Mouse (Mus musculus): ENCODE results near the gene Toe1. TPM values are rescaled to one million over a fixed set of nuclear protein-coding genes. Genes with fewer than 3 reads are reported as not detected.

Gene Toe1
- polyA plus RNA-seq, 1 experiment from 2014 or later: 36.1 TPM

DNA sequence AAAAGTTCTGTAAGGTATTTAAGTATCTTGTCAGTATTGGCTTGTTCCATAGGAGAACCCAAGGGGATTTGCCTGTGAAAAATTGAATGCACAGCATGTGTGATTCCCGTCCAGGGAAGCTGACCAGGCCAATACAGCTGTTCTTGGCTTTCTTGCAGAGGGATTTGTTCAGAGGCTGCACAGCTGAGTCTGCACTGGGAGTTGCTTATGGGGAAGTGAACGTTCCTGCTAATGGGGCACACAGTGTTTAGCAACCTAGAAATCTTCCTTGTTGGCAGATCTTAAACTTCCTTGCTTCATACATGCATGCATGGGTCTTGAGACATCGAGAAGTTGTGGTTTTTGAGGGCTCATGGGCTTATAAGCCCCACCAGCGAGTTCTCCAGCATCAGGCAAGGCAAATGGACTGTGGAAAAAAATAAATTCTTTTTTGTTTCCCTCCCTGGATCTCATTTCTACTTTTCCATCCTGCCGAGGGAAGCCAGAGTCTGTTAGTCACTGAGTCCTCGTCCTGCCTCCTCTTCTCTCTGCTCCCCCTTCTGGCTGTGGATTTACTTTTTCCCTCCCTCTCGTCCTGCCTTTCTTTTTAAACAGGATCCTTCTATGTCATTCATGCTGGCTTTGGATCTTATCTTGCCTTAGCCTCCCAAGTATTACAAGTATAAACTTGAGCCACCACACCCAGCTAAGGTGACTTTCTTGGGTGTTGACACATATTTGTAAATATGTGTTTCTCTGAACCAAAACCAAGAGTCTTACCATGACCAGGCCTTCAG lies 19.3 kb downstream of the Toe1 start:
- DNase-seq (ENCODE audit: low spot score): peak; percentile 19

GRCm38 (mm10) chr4:116786587-116786986 lies 20.9 kb downstream of the Toe1 start:
- ATAC-seq (replicated peaks; ENCODE audit: insufficient number of reproducible peaks, low FRiP score, low TSS enrichment, low read depth) (no peak), DNase-seq (ENCODE audit: low spot score) (no peak)
- Histone ChIP-seq H3K9me3 (replicated peaks; ENCODE audit: control insufficient read depth, low read length) (no peaks in the 10 kb centered on the region), H3K27ac (replicated peaks; ENCODE audit: low read depth, low read length) (no peak overlapping the region), H3K4me2 (ENCODE audit: low read depth, low read length) (no peak overlapping the region), H3K4me1 (ENCODE audit: control insufficient read depth, insufficient read depth, low read length) (no peaks in the 10 kb centered on the region), H3K36me3 (replicated peaks; ENCODE audit: control insufficient read depth, insufficient read depth, low read depth, low read length) (no peaks in the 10 kb centered on the region), H3K27me3 (ENCODE audit: control insufficient read depth, insufficient read depth, low read length) (no peaks in the 10 kb centered on the region), H3K9ac (replicated peaks; ENCODE audit: low read length) (no peak overlapping the region), H3K4me3 (ENCODE audit: low read depth, low read length) (no peak overlapping the region)
- 100% methylated on average over 1 of the region's 1 CpGs for WGBS

More for the DNA sequence above, 19.3 kb downstream of the Toe1 start:
- Histone ChIP-seq H3K4me2 (ENCODE audit: low read depth, low read length) (no peak overlapping the region), H3K9me3 (replicated peaks; ENCODE audit: control insufficient read depth, low read length) (no peaks in the 10 kb centered on the region), H3K27ac (replicated peaks; ENCODE audit: low read depth, low read length) (no peak overlapping the region), H3K4me1 (ENCODE audit: control insufficient read depth, insufficient read depth, low read length) (no peaks in the 10 kb centered on the region), H3K36me3 (replicated peaks; ENCODE audit: control insufficient read depth, insufficient read depth, low read depth, low read length) (no peaks in the 10 kb centered on the region), H3K4me3 (ENCODE audit: low read depth, low read length) (no peak overlapping the region), H3K9ac (replicated peaks; ENCODE audit: low read length) (no peak overlapping the region), H3K27me3 (ENCODE audit: control insufficient read depth, insufficient read depth, low read length) (no peaks in the 10 kb centered on the region)
- ATAC-seq (replicated peaks; ENCODE audit: insufficient number of reproducible peaks, low FRiP score, low TSS enrichment, low read depth): no peak
- 41% methylated on average over 7 of the region's 7 CpGs for WGBS

DNA sequence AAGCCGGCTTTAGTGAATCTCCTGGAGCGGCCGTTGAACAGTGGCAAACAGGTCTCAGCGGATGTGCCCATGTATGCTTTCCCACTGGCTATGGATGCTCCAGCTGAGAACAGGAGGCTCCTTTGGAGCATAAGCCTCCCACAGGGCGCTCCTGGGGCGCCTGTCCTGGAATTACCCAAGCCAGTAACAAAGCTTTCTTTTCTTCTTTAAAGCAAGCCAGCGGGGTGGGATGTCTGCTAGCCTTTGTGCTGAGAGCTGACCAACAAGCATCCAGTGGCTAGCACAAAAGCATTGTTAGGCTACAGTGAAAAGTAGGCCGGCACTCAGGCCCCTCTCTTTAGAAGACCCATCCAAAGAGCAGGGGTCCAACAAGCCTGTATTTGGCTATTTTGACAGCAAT lies 25.3 kb downstream of the Toe1 start:
- H3K4me1 ChIP-seq (ENCODE audit: control insufficient read depth, insufficient read depth, low read length): no peaks in the 10 kb centered on the region
- no peaks in the 10 kb centered on the region for H3K27me3 ChIP-seq (ENCODE audit: control insufficient read depth, insufficient read depth, low read length)
- ATAC-seq (replicated peaks; ENCODE audit: insufficient number of reproducible peaks, low FRiP score, low TSS enrichment, low read depth) (no peak), DNase-seq (ENCODE audit: low spot score) (peak; percentile 1)
- no peak overlapping the region for H3K27ac ChIP-seq (replicated peaks; ENCODE audit: low read depth, low read length)
- H3K36me3 ChIP-seq (replicated peaks; ENCODE audit: control insufficient read depth, insufficient read depth, low read depth, low read length): no peaks in the 10 kb centered on the region
- no peak overlapping the region for H3K4me2 ChIP-seq (ENCODE audit: low read depth, low read length)
- H3K9ac ChIP-seq (replicated peaks; ENCODE audit: low read length): no peak overlapping the region
- H3K4me3 ChIP-seq (ENCODE audit: low read depth, low read length): no peak overlapping the region
- H3K9me3 ChIP-seq (replicated peaks; ENCODE audit: control insufficient read depth, low read length): no peaks in the 10 kb centered on the region
- 14% methylated on average over 8 of the region's 8 CpGs for WGBS

- Histone ChIP-seq H3K4me3 (ENCODE audit: low read depth, low read length) (no peak overlapping the region), H3K36me3 (replicated peaks; ENCODE audit: control insufficient read depth, insufficient read depth, low read depth, low read length) (no peaks in the 10 kb centered on the region), H3K9ac (replicated peaks; ENCODE audit: low read length) (no peak overlapping the region), H3K4me2 (ENCODE audit: low read depth, low read length) (no peak overlapping the region), H3K4me1 (ENCODE audit: control insufficient read depth, insufficient read depth, low read length) (no peaks in the 10 kb centered on the region), H3K27me3 (ENCODE audit: control insufficient read depth, insufficient read depth, low read length) (no peaks in the 10 kb centered on the region), H3K27ac (replicated peaks; ENCODE audit: low read depth, low read length) (no peak overlapping the region), H3K9me3 (replicated peaks; ENCODE audit: control insufficient read depth, low read length) (no peaks in the 10 kb centered on the region)
- ATAC-seq (replicated peaks; ENCODE audit: insufficient number of reproducible peaks, low FRiP score, low TSS enrichment, low read depth) (no peak), DNase-seq (ENCODE audit: low spot score) (no peak)
- WGBS: 66% methylated on average over 2 of the region's 2 CpGs
These were observed 26.1 kb downstream of the Toe1 start for GRCm38 (mm10) chr4:116781366-116781765.

GRCm38 (mm10) chr4:116780541-116780940 lies 26.9 kb downstream of the Toe1 start:
- no peaks in the 10 kb centered on the region for H3K27me3 ChIP-seq (ENCODE audit: control insufficient read depth, insufficient read depth, low read length)
- H3K4me2 ChIP-seq (ENCODE audit: low read depth, low read length): no peak overlapping the region
- WGBS: 76% methylated on average over 2 of the region's 2 CpGs
- no peak for ATAC-seq (replicated peaks; ENCODE audit: insufficient number of reproducible peaks, low FRiP score, low TSS enrichment, low read depth)
- H3K4me3 ChIP-seq (ENCODE audit: low read depth, low read length): no peak overlapping the region
- no peaks in the 10 kb centered on the region for H3K4me1 ChIP-seq (ENCODE audit: control insufficient read depth, insufficient read depth, low read length)
- no peaks in the 10 kb centered on the region for H3K36me3 ChIP-seq (replicated peaks; ENCODE audit: control insufficient read depth, insufficient read depth, low read depth, low read length)
- no peaks in the 10 kb centered on the region for H3K9me3 ChIP-seq (replicated peaks; ENCODE audit: control insufficient read depth, low read length)
- no peak overlapping the region for H3K27ac ChIP-seq (replicated peaks; ENCODE audit: low read depth, low read length)
- H3K9ac ChIP-seq (replicated peaks; ENCODE audit: low read length): no peak overlapping the region
- no peak for DNase-seq (ENCODE audit: low spot score)

DNA sequence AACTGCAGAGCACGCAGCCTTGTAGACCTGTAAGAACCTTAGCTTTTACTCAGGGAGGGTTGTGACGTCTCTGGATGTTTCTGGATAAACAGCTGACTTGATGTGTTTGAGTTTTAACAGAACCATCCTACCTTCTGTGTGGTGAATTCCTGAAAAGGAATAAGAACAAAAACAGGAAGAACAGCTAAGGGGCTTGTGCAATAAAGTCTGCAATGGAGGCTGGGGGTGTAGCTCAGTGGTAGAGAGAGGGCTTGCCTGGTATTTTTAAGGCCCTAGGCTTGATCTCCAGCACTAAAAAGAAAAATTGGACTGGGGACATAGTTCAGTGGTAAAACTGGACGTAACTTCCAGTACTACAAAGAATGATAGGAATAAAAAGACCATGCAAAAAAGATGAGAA lies 30.4 kb downstream of the Toe1 start:
- Histone ChIP-seq H3K4me3 (ENCODE audit: low read depth, low read length) (no peak overlapping the region), H3K27ac (replicated peaks; ENCODE audit: low read depth, low read length) (no peak overlapping the region), H3K9me3 (replicated peaks; ENCODE audit: control insufficient read depth, low read length) (no peaks in the 10 kb centered on the region), H3K36me3 (replicated peaks; ENCODE audit: control insufficient read depth, insufficient read depth, low read depth, low read length) (no peaks in the 10 kb centered on the region), H3K9ac (replicated peaks; ENCODE audit: low read length) (no peak overlapping the region), H3K4me2 (ENCODE audit: low read depth, low read length) (no peak overlapping the region), H3K4me1 (ENCODE audit: control insufficient read depth, insufficient read depth, low read length) (no peaks in the 10 kb centered on the region), H3K27me3 (ENCODE audit: control insufficient read depth, insufficient read depth, low read length) (no peaks in the 10 kb centered on the region)
- DNase-seq (ENCODE audit: low spot score) (no peak), ATAC-seq (replicated peaks; ENCODE audit: insufficient number of reproducible peaks, low FRiP score, low TSS enrichment, low read depth) (no peak)
- WGBS: 90% methylated on average over 3 of the region's 3 CpGs

DNA sequence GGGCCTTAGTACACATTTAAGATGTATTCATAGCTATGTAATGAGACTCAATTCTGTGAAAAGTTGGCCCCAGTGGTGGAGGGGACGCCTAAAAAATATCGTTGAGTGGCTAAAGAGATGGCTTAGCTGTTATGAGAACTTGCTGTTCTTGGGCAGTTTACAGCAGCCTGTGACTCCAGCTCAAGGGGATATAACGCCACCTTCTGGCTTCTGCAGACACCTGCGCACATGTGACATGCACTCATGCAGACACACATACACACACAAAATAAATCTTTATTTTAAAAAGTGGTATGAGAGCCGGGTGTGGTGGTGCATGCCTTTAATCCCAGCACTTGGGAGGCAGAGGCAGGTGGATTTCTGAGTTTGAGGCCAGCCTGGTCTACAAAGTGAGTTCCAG lies 31.0 kb downstream of the Toe1 start:
- H3K9me3 ChIP-seq (replicated peaks; ENCODE audit: control insufficient read depth, low read length): no peaks in the 10 kb centered on the region
- 90% methylated on average over 5 of the region's 5 CpGs for WGBS

DNA sequence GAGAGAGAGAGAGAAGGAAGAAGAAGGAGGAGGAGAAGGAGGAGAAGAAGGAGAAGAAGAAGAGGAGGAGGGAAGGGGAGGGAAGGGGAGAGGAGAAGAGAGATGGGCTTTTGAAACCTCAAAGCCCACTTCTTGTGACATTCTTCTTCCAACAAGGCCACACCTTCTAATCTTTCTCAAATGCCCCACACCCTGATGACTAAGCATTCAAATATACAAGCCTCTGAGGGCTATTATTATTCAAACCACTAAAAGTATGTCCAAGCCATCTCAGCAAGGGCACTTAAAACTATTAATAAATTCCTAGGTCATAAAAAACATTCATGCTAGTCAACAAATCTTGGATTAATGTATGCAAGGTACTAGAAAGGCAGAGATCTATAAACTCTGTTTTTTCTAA lies 38.4 kb downstream of the Toe1 start:
- H3K27me3 ChIP-seq (ENCODE audit: control insufficient read depth, insufficient read depth, low read length): no peaks in the 10 kb centered on the region
- H3K36me3 ChIP-seq (replicated peaks; ENCODE audit: control insufficient read depth, insufficient read depth, low read depth, low read length): no peaks in the 10 kb centered on the region
- H3K9me3 ChIP-seq (replicated peaks; ENCODE audit: control insufficient read depth, low read length): no peaks in the 10 kb centered on the region
- DNase-seq (ENCODE audit: low spot score) (no peak), ATAC-seq (replicated peaks; ENCODE audit: insufficient number of reproducible peaks, low FRiP score, low TSS enrichment, low read depth) (no peak)
- H3K9ac ChIP-seq (replicated peaks; ENCODE audit: low read length): no peak overlapping the region
- no peak overlapping the region for H3K4me2 ChIP-seq (ENCODE audit: low read depth, low read length)
- no peak overlapping the region for H3K27ac ChIP-seq (replicated peaks; ENCODE audit: low read depth, low read length)
- no peaks in the 10 kb centered on the region for H3K4me1 ChIP-seq (ENCODE audit: control insufficient read depth, insufficient read depth, low read length)
- H3K4me3 ChIP-seq (ENCODE audit: low read depth, low read length): no peak overlapping the region

More for the DNA sequence above, 31.0 kb downstream of the Toe1 start:
- Histone ChIP-seq H3K36me3 (replicated peaks; ENCODE audit: control insufficient read depth, insufficient read depth, low read depth, low read length) (no peaks in the 10 kb centered on the region), H3K27ac (replicated peaks; ENCODE audit: low read depth, low read length) (no peak overlapping the region), H3K4me1 (ENCODE audit: control insufficient read depth, insufficient read depth, low read length) (no peaks in the 10 kb centered on the region), H3K27me3 (ENCODE audit: control insufficient read depth, insufficient read depth, low read length) (no peaks in the 10 kb centered on the region), H3K9ac (replicated peaks; ENCODE audit: low read length) (no peak overlapping the region), H3K4me3 (ENCODE audit: low read depth, low read length) (no peak overlapping the region), H3K4me2 (ENCODE audit: low read depth, low read length) (no peak overlapping the region)
- DNase-seq (ENCODE audit: low spot score): no peak
- no peak for ATAC-seq (replicated peaks; ENCODE audit: insufficient number of reproducible peaks, low FRiP score, low TSS enrichment, low read depth)
